In the genomic region with DNA sequence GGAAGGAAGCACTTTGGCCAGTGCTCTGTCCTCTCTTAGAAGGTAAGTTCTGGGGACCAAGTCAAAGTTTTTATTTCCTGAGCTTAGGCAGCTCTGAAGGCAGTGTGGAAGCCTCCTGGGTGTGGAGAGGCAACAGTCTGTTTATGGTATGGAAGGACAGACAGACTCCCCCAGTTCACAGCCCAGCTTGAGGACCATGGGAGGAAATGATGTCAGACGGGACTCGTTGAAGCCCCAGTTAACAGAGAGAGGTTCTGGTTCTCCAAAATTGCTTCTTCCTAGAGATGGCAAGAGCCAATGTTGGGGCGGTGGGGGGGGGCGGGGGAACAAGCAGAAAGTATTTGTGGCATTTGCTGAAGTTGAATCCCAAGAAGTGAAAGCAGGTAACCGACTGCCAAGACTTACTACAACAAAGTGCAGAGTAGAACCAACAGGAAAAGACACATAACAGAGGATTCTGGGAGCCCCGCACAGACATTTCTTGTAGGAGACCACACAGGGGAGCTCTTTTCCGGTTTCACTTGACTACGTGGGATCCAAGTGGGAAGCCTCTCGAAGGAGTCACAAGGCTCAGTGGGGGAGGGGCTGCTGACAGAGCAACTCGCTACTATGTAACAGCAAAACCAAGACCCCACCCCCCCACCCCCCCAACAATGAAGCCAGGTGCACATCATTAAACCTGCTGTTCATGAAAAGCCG, we compare ENCODE assay signal across 8 mouse cellular contexts. TPM values are rescaled to one million over a fixed set of nuclear protein-coding genes. Genes with fewer than 3 reads are reported as not detected.
DNase-seq lines count a peak whose midpoint lies in the region; ATAC-seq and TF ChIP-seq lines count a peak whose summit lies in the region.

No protein-coding gene starts in this region.

- no peak for ATAC-seq in embryonic facial prominence, embryonic 14.5 days (ENCODE audit: low read depth)
- peak; percentile 18; the same call in 1 of the 2 replicates for ATAC-seq in limb, embryonic 14.5 days (ENCODE audit: low FRiP score, low read depth)
- no peak for ATAC-seq in stomach, embryonic 16.5 days (ENCODE audit: insufficient read depth, low FRiP score)
- no peak for ATAC-seq in forebrain, embryonic 16.5 days
- ATAC-seq in erythroid progenitor cell, adult 5-6 weeks (replicated peaks; ENCODE audit: low FRiP score, poor library complexity, severe bottlenecking), result no peak

- no peak overlapping the region for H3K27ac ChIP-seq in kidney, adult 2 months (ENCODE audit: insufficient read depth, low read depth, low read length)
- H3K27ac ChIP-seq in embryonic facial prominence, embryonic 14.5 days (replicated peaks; ENCODE audit: low read depth, low read length), result no peak overlapping the region
- H3K27ac ChIP-seq in limb, embryonic 14.5 days (replicated peaks; ENCODE audit: low read depth, low read length), result no peak overlapping the region
- no peak overlapping the region for H3K27ac ChIP-seq in stomach, embryonic 16.5 days (ENCODE audit: low read length)
- no peak overlapping the region for H3K27ac ChIP-seq in forebrain, embryonic 16.5 days (ENCODE audit: low read length)

- TF ChIP-seq CTCF in kidney, adult 2 months (conservative IDR thresholded peaks at IDR 0.05; ENCODE audit: insufficient read depth, insufficient read length, low read depth, low read length), result no peak; the same call in 1 of the 2 replicates

- peak overlapping the region; percentile 28 for H3K4me2 ChIP-seq in embryonic facial prominence, embryonic 14.5 days (ENCODE audit: low read depth, low read length)
- 0 out of 2 replicates have a peak overlapping the region, but pooled peaks have one; percentile 6 for H3K4me2 ChIP-seq in limb, embryonic 14.5 days (replicated peaks; ENCODE audit: low read depth, low read length, severe bottlenecking)
- peak overlapping the region; percentile 41 for H3K4me2 ChIP-seq in stomach, embryonic 16.5 days (ENCODE audit: low read depth, low read length)
- H3K4me2 ChIP-seq in forebrain, embryonic 16.5 days (ENCODE audit: low read length), result no peak overlapping the region

- WGBS in kidney, adult 2 months, result 31% methylated on average over 11 of the region's 11 CpGs
- 38% methylated on average over 11 of the region's 11 CpGs for WGBS in embryonic facial prominence, embryonic 14.5 days
- WGBS in limb, embryonic 14.5 days, result 38% methylated on average over 11 of the region's 11 CpGs
- WGBS in stomach, embryonic 16.5 days, result 34% methylated on average over 11 of the region's 11 CpGs
- WGBS in forebrain, embryonic 16.5 days, result 50% methylated on average over 11 of the region's 11 CpGs

- TF ChIP-seq POLR2A in kidney, adult 2 months (IDR thresholded peaks at IDR 0.05; ENCODE audit: low read depth, low read length), result no peak
- no peak for TF ChIP-seq POLR2A in limb, embryonic 14.5 days (IDR thresholded peaks at IDR 0.05; ENCODE audit: borderline replicate concordance, extremely low read depth, insufficient read depth, insufficient read length)

- 0 out of 2 replicates have a peak, but pooled peaks cover 2% of the 10 kb centered on the region for H3K27me3 ChIP-seq in kidney, adult 2 months (replicated peaks; ENCODE audit: control insufficient read depth, insufficient read depth, low read length)
- H3K27me3 ChIP-seq in embryonic facial prominence, embryonic 14.5 days (replicated peaks; ENCODE audit: control insufficient read depth, insufficient read depth, low read length), result 0 out of 2 replicates have a peak, but pooled peaks cover 5% of the 10 kb centered on the region
- H3K27me3 ChIP-seq in limb, embryonic 14.5 days (ENCODE audit: control insufficient read depth, insufficient read depth, low read length), result no peaks in the 10 kb centered on the region
- no peaks in the 10 kb centered on the region for H3K27me3 ChIP-seq in stomach, embryonic 16.5 days (ENCODE audit: control insufficient read depth, insufficient read depth, low read length)
- no peaks in the 10 kb centered on the region for H3K27me3 ChIP-seq in forebrain, embryonic 16.5 days (replicated peaks; ENCODE audit: control insufficient read depth, insufficient read depth, low read length)

- peaks cover 7% of the 10 kb centered on the region for H3K36me3 ChIP-seq in kidney, adult 2 months (ENCODE audit: control insufficient read depth, insufficient read depth, low read length)
- peaks cover 25% of the 10 kb centered on the region for H3K36me3 ChIP-seq in embryonic facial prominence, embryonic 14.5 days (ENCODE audit: control insufficient read depth, insufficient read depth, low read length)
- H3K36me3 ChIP-seq in limb, embryonic 14.5 days (ENCODE audit: control insufficient read depth, insufficient read depth, low read length), result peaks cover 22% of the 10 kb centered on the region
- H3K36me3 ChIP-seq in stomach, embryonic 16.5 days (ENCODE audit: control insufficient read depth, insufficient read depth, low read length), result peaks cover 15% of the 10 kb centered on the region
- H3K36me3 ChIP-seq in forebrain, embryonic 16.5 days (ENCODE audit: control insufficient read depth, insufficient read depth), result peaks cover 19% of the 10 kb centered on the region

- H3K9me3 ChIP-seq in embryonic facial prominence, embryonic 14.5 days (ENCODE audit: control insufficient read depth, low read length), result no peaks in the 10 kb centered on the region
- no peaks in the 10 kb centered on the region for H3K9me3 ChIP-seq in limb, embryonic 14.5 days (ENCODE audit: control insufficient read depth, low read length)
- no peaks in the 10 kb centered on the region for H3K9me3 ChIP-seq in stomach, embryonic 16.5 days (replicated peaks; ENCODE audit: control insufficient read depth, low read length)
- H3K9me3 ChIP-seq in forebrain, embryonic 16.5 days (ENCODE audit: control insufficient read depth, low read length), result no peaks in the 10 kb centered on the region

- no peak overlapping the region for H3K4me3 ChIP-seq in kidney, adult 2 months (ENCODE audit: insufficient read depth, low read depth, low read length)
- no peak overlapping the region for H3K4me3 ChIP-seq in embryonic facial prominence, embryonic 14.5 days (ENCODE audit: low read depth, low read length)
- H3K4me3 ChIP-seq in limb, embryonic 14.5 days (replicated peaks; ENCODE audit: low read length), result no peak overlapping the region
- H3K4me3 ChIP-seq in stomach, embryonic 16.5 days (replicated peaks; ENCODE audit: low read length), result no peak overlapping the region
- H3K4me3 ChIP-seq in forebrain, embryonic 16.5 days (replicated peaks; ENCODE audit: low read length), result no peak overlapping the region

- no peaks in the 10 kb centered on the region for H3K4me1 ChIP-seq in kidney, adult 2 months (ENCODE audit: control insufficient read depth, insufficient read depth, low read length)
- H3K4me1 ChIP-seq in embryonic facial prominence, embryonic 14.5 days (ENCODE audit: control insufficient read depth, insufficient read depth, low read length), result peaks cover 9% of the 10 kb centered on the region; the same call in 1 of the 2 replicates
- H3K4me1 ChIP-seq in limb, embryonic 14.5 days (ENCODE audit: control insufficient read depth, insufficient read depth, low read length), result peaks cover 6% of the 10 kb centered on the region
- H3K4me1 ChIP-seq in stomach, embryonic 16.5 days (ENCODE audit: control insufficient read depth, insufficient read depth, low read length), result no peaks in the 10 kb centered on the region
- H3K4me1 ChIP-seq in forebrain, embryonic 16.5 days (replicated peaks; ENCODE audit: control insufficient read depth, insufficient read depth, low read length), result 0 out of 2 replicates have a peak, but pooled peaks cover 3% of the 10 kb centered on the region

- no peak overlapping the region for H3K9ac ChIP-seq in embryonic facial prominence, embryonic 14.5 days (ENCODE audit: low read depth, low read length)
- H3K9ac ChIP-seq in limb, embryonic 14.5 days (ENCODE audit: low read depth, low read length, severe bottlenecking), result no peak overlapping the region
- H3K9ac ChIP-seq in stomach, embryonic 16.5 days (ENCODE audit: low read length), result no peak overlapping the region
- H3K9ac ChIP-seq in forebrain, embryonic 16.5 days (replicated peaks; ENCODE audit: low read depth, low read length), result no peak overlapping the region

- peak; percentile 49 for DNase-seq in kidney, adult 2 months
- no peak for DNase-seq in kidney, adult 8-10 months
- DNase-seq in NIH3T3 (ENCODE audit: low read depth), result peak; percentile 59
- peak; percentile 77 for DNase-seq in embryonic facial prominence, embryonic 14.5 days (ENCODE audit: low spot score)
- peak; percentile 60 for DNase-seq in limb, embryonic 14.5 days (ENCODE audit: low spot score)

RNA-seq across cellular contexts. Expression of gene Slc38a2, which starts 15.2 kb away (rescaled TPM):
- 24.9 and 30.0 TPM in 2 replicates for polyA plus RNA-seq in kidney, adult 2 months (2012; rRNA removed)
- polyA plus RNA-seq in embryonic facial prominence, embryonic 14.5 days (2014; fragmentation: Nextera tagmentation; extraction: Ambion mirVana), result 141 and 147 TPM in 2 replicates
- polyA plus RNA-seq in limb, embryonic 14.5 days (2012; rRNA removed), result 116 and 137 TPM in 2 replicates
- polyA plus RNA-seq in limb, embryonic 14.5 days (2014; fragmentation: Nextera tagmentation; extraction: Ambion mirVana), result 137 and 152 TPM in 2 replicates
- polyA plus RNA-seq in stomach, embryonic 16.5 days (2015; fragmentation: Nextera tagmentation; extraction: Ambion mirVana), result 132 and 133 TPM in 2 replicates
- polyA plus RNA-seq in forebrain, embryonic 16.5 days (2015; fragmentation: Nextera tagmentation; extraction: Ambion mirVana), result 161 and 200 TPM in 2 replicates
- total RNA-seq in erythroid progenitor cell, adult 5-6 weeks (2015; ENCODE audit: low replicate concordance), result 58.0 and 85.9 TPM in 2 replicates
- 38.4 and 47.4 TPM in 2 replicates for total RNA-seq in erythroid progenitor cell, adult 5-6 weeks (2017; ENCODE audit: low replicate concordance)

RNA-seq across cellular contexts. Expression of gene Slc38a1, which starts 41.6 kb away (rescaled TPM):
- polyA plus RNA-seq in kidney, adult 2 months (2012; rRNA removed), result 4.2 and 8.0 TPM in 2 replicates
- polyA plus RNA-seq in embryonic facial prominence, embryonic 14.5 days (2014; fragmentation: Nextera tagmentation; extraction: Ambion mirVana), result 46.1 and 56.2 TPM in 2 replicates
- polyA plus RNA-seq in limb, embryonic 14.5 days (2012; rRNA removed), result 50.4 and 59.8 TPM in 2 replicates
- polyA plus RNA-seq in limb, embryonic 14.5 days (2014; fragmentation: Nextera tagmentation; extraction: Ambion mirVana), result 57.7 and 69.6 TPM in 2 replicates
- 55.6 and 58.0 TPM in 2 replicates for polyA plus RNA-seq in stomach, embryonic 16.5 days (2015; fragmentation: Nextera tagmentation; extraction: Ambion mirVana)
- 154 and 158 TPM in 2 replicates for polyA plus RNA-seq in forebrain, embryonic 16.5 days (2015; fragmentation: Nextera tagmentation; extraction: Ambion mirVana)
- total RNA-seq in erythroid progenitor cell, adult 5-6 weeks (2015; ENCODE audit: low replicate concordance), result 10.8 and 13.0 TPM in 2 replicates
- 7.4 and 11.2 TPM in 2 replicates for total RNA-seq in erythroid progenitor cell, adult 5-6 weeks (2017; ENCODE audit: low replicate concordance)

Comparison
In these comparisons a context has a peak if more than half of its experiments do, and no peak if none do; other contexts are left out.
1. DNase-seq: peak in kidney, adult 2 months (single experiment), NIH3T3 (single experiment), embryonic facial prominence, embryonic 14.5 days (single experiment) and limb, embryonic 14.5 days (single experiment); none in kidney, adult 8-10 months (0 of 2).